Mouse (Mus musculus): ENCODE results near the gene Lsamp.

DNA sequence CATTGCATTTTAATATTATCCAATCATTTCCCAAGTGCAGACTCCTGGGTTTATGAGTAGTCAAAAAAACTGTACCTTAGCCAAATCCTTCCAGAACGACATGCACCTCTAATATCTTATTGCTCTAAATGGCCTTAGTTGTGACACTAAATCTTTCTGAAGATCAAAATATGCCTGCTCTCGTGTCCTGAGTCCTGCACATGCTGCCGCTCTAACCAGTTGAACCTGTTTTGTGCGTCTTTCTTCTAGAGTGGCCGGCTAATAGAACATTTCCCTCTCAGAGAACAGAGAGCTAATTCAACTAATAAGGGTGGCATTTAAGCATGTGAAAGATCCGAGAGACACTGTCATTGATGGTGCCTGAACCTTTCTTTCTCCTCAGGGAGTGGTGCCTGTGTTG, 452.3 kb downstream of the Lsamp start:
- TF ChIP-seq EP300 (IDR thresholded peaks at IDR 0.05; ENCODE audit: low read depth) (no peak), CTCF (IDR thresholded peaks at IDR 0.05; ENCODE audit: low read depth) (no peak)
